Mouse (Mus musculus) midbrain, embryonic 11.5 days (tissue): ENCODE results near the gene Tsga10. TPM values are rescaled to one million over a fixed set of nuclear protein-coding genes. Genes with fewer than 3 reads are reported as not detected.

ENCODE experiments used
- polyA plus RNA-seq: library from polyadenylated mRNA; unstranded; fragments of >200 nt; fragmentation: Nextera tagmentation; extraction: Ambion mirVana; gene quantifications from 2 replicates; pipeline ENCODE4 v1.2.1, GENCODE M21; 2014

The Tsga10 gene
- polyA plus RNA-seq, 1 experiment from 2014 or later: 19.8 TPM

Other genes with a start within 250 kb of the Tsga10 start
- gene 2010300C02Rik, start 146.3 kb downstream of the Tsga10 start, polyA plus RNA-seq: 0.61 and 0.66 TPM in 2 replicates
- gene Lipt1, start 5.3 kb upstream of the Tsga10 start, polyA plus RNA-seq: 8.9 and 9.3 TPM in 2 replicates
- 27.7 and 27.8 TPM in 2 replicates for gene Mitd1, start 24.0 kb upstream of the Tsga10 start, polyA plus RNA-seq
- 229 and 237 TPM in 2 replicates for gene Mrpl30, start 24.0 kb upstream of the Tsga10 start, polyA plus RNA-seq
- gene Lyg2, start 50.1 kb upstream of the Tsga10 start, polyA plus RNA-seq: not detected in 2 replicates
- gene Lyg1, start 91.3 kb upstream of the Tsga10 start, polyA plus RNA-seq: not detected in 2 replicates
- gene Txndc9, start 131.5 kb upstream of the Tsga10 start, polyA plus RNA-seq: 176 and 188 TPM in 2 replicates
- gene Eif5b, start 131.6 kb upstream of the Tsga10 start, polyA plus RNA-seq: 27.6 and 28.9 TPM in 2 replicates